Mouse (Mus musculus) neutrophil, adult 5-6 weeks (primary cell): Measurements from ENCODE around the gene Armc12. TPM values are rescaled to one million over a fixed set of nuclear protein-coding genes. Genes with fewer than 3 reads are reported as not detected.

Experiments
- ATAC-seq: fragments of 151-379, 151-347 bp; 2 replicates; pipeline ENCODE4 v1.8.0; 2017; ENCODE audit warnings: mild to moderate bottlenecking, moderate TSS enrichment; ENCODE audit not compliant: insufficient number of reproducible peaks, poor library complexity, low FRiP score, severe bottlenecking; ENCODE audit errors: extremely low read depth
- total RNA-seq: library from RNA; stranded (forward); fragments of 200-1000 nt; gene quantifications from 2 replicates; pipeline ENCODE4 v1.2.3, GENCODE M21; 2017

The Armc12 gene
- total RNA-seq, 1 experiment from 2014 or later, result not detected

- no peak for ATAC-seq
Observed at GRCm38 (mm10) chr17:28565181-28565580, 34.6 kb downstream of the Armc12 start.

DNA sequence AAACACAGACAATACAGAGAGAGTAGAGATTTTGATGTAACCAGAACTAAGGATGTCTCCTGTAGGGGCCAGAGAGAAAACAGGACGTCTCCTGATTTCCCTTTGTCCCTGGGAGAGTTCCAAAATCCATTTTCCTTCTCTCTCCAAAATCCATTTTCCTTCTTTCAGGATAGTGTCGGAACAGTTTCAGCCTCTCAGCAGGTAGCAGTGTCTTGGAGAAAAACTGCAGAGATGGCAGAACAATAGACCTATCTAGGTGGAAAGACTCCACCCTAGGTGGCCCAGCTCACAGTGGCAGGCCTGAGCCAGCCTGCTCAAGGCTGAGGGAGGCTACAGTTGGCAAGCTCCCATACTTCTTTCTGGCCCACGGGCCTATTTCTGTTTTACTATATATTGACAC lies 36.9 kb downstream of the Armc12 start:
- no peak for ATAC-seq

- no peak for ATAC-seq
Observed at GRCm38 (mm10) chr17:28571868-28572267, 41.3 kb downstream of the Armc12 start.

DNA sequence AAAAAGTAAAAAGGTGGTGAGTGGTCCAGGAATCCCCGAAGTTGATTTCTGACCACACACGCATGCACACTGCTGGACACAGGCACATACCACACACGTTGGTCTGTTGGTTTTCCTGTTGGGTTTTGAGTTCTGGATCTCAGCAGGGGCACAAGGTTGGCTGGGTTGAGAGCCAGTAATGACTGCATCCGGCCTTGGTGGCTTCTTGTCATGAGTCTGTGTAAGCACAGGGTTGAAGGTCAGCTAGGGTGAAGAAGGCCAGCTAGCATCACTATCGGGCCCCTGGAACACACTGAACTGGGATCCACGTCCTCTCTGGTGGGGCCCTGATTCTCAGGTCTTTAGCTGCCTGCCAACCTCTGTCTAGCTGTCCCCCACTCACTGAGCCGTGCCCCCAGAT lies 41.9 kb downstream of the Armc12 start:
- ATAC-seq, result no peak

DNA sequence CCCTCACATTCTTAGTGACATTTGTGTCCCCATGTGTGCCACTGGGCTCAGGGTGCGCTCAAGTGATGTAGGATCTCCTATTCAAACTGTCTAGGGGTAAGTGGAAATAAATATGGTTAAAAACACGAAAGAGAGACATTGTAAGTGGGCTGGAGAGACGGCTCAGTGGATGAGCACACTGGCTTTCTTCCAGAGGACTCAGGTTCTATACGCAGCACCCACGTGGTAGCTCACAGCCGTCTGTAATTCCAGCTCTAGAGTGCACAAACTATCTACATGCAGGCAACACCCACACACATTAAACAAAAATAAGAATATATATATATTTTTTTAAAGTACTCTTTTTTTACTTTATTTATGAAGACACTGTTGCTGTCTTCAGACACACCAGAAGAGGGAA lies 42.3 kb downstream of the Armc12 start:
- ATAC-seq, result no peak

DNA sequence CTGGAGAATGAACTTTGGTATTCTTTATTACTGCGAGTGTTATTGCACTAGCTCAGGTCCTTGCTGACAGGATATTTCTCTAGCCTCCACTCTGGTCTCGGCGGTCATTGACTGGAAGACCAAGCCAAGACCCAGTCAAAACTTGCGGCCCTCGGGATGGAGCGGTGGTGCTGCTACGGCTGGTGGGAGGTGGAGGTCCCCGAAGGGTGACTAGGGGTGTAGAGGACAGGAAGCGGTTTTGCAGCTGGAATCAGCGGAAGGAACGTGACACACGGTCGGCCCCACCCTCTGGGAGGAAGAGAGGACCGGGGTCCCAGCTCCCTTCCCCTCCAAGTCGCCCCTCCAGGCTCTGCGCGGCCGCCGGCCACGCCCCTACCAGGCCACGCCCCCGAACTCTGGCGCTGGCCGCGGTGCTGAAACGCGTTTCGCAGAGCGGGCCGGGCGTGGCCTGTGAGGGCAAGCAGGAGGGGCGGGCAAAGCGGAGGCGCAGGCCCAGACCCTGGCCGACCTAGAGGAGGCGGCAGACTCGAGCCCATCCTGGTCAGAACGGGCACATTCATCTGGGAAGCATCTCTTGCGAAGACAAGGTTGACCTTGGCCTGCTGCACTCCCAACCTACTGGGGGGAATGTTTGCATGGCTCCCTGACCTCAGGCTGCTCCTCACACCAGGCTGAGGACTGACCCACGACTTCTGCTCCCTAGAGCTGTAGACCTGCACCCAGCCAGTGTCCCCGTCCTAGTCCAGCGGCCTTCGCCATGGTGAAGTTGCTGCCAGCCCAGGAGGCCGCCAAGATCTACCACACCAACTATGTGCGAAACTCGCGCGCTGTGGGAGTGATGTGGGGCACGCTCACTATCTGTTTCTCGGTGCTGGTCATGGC lies 44.9 kb downstream of the Armc12 start, which contains the start of gene Lhfpl5:
TSS of gene Lhfpl5 (plus strand) at position 398 of the 882 bp plus-strand sequence.
- ATAC-seq, result no peak

DNA sequence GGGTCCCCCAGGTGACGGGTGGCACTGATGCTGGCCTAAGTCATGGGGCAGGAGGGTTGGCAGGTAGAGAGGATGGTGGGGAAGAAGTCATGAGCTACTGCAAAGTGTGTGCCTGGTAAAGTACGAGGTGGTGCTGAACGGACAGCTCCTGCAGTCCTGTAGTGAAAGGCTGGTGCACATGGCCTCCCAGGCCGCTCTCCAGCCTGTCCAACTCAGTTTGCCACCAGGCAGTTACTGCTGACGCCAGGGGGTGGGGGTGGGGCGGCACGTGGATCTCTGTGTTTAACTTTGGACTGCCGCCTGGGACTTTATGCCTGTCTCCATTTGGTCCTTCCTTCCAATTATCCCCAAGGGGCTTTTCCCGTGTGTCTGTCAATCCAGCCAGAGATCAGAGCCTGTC lies 49.8 kb downstream of the Armc12 start:
- ATAC-seq, result no peak

DNA sequence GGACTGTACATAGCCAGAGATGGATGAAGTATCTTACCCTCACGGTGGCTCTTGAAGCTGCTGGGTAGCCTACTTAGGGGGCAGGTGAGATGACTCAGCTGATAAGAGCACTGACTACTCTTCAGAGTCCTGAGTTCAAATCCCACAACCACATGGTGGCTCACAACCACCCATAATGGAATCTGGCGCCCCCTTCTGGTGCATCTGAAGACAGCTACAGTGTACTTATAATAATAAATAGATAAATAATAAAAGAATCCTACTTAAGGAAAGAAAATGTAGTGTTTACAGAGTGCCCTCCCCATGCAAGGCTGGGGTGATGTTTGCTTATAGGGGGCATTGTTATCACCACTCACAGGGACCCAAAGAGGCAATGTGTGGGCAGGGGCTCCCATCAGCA lies 50.5 kb downstream of the Armc12 start:
- no peak for ATAC-seq

GRCm38 (mm10) chr17:28586509-28586908 lies 55.9 kb downstream of the Armc12 start:
- no peak for ATAC-seq

DNA sequence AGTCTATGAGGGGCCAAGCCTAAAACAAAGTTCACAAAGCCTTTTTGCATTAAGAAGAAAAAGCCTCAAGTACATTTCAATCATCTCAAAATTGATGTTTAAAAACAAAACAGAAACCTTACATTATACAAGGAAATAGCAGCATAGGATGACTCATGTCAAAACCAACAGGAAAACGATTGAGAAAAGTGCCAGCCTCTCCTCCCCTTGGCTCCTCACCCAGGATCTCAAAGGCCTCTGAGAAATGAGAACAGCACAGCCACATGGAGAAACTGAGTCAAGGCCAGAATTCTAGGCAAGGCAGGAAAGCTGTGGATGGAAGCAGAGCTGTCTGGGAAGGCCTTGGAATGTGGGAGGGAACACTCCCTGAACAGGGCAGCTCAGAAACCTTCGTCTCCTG lies 58.0 kb downstream of the Armc12 start:
- no peak for ATAC-seq

Other genes with a start within 250 kb of the Armc12 start
- gene Fance, start 217.3 kb upstream of the Armc12 start, total RNA-seq, result 11.9 and 23.3 TPM in 2 replicates
- gene Rpl10a, start 202.3 kb upstream of the Armc12 start, total RNA-seq, result 433 and 443 TPM in 2 replicates
- not detected in 2 replicates for gene Tead3, start 180.0 kb upstream of the Armc12 start, total RNA-seq
- gene Tulp1, start 165.6 kb upstream of the Armc12 start, total RNA-seq, result not detected in 2 replicates
- 18.0 and 19.4 TPM in 2 replicates for gene Fkbp5, start 13.3 kb upstream of the Armc12 start, total RNA-seq
- gene Clpsl2, start 18.6 kb downstream of the Armc12 start, total RNA-seq, result not detected in 2 replicates
- not detected in 2 replicates for gene Clps, start 30.0 kb downstream of the Armc12 start, total RNA-seq
- gene Lhfpl5, start 44.8 kb downstream of the Armc12 start, total RNA-seq, result not detected in 2 replicates
- gene Srpk1, start 91.9 kb downstream of the Armc12 start, total RNA-seq, result 80.9 and 102 TPM in 2 replicates
- 2.0 and 2.8 TPM in 2 replicates for gene Slc26a8, start 159.4 kb downstream of the Armc12 start, total RNA-seq
- 197 and 202 TPM in 2 replicates for gene Mapk14, start 160.5 kb downstream of the Armc12 start, total RNA-seq
- gene AC170998.1, start 195.3 kb downstream of the Armc12 start, total RNA-seq, result 18.3 and 18.7 TPM in 2 replicates
- 21.1 and 22.0 TPM in 2 replicates for gene Mapk13, start 238.5 kb downstream of the Armc12 start, total RNA-seq